Mouse (Mus musculus) limb, embryonic 14.5 days (tissue): ENCODE data around the gene 2010111I01Rik. TPM values are rescaled to one million over a fixed set of nuclear protein-coding genes. Genes with fewer than 3 reads are reported as not detected.

ENCODE experiments used
- ATAC-seq: fragments of 200-750 bp; cut with Nextera tagmentation; 2 replicates; pipeline ENCODE4 v1.8.0; 2017; ENCODE audit warnings: low read depth, moderate number of reproducible peaks, moderate TSS enrichment; ENCODE audit not compliant: low FRiP score
- DNase-seq: peaks from one replicate; pipeline ENCODE4 v3.0.0-alpha.2; 2015; ENCODE audit warnings: low spot score
- H3K27ac ChIP-seq: fragments of 300-500 bp; sonication (generic); replicated peaks from 2 replicates; pipeline ENCODE4 v1.5.1; 2014; ENCODE audit warnings: low read depth, mild to moderate bottlenecking, low read length, moderate library complexity, mixed read lengths
- H3K27me3 ChIP-seq: fragments of 300-500 bp; sonication (generic); 2 replicates; pipeline ENCODE4 v1.6.1; 2014; ENCODE audit warnings: low read length, mixed read lengths; ENCODE audit not compliant: control insufficient read depth, insufficient read depth
- H3K36me3 ChIP-seq: fragments of 300-500 bp; sonication (generic); 2 replicates; pipeline ENCODE4 v1.6.1; 2014; ENCODE audit warnings: mild to moderate bottlenecking, low read length, moderate library complexity, mixed read lengths; ENCODE audit not compliant: control insufficient read depth, insufficient read depth
- H3K4me1 ChIP-seq: fragments of 300-500 bp; sonication (generic); 2 replicates; pipeline ENCODE4 v1.6.1; 2014; ENCODE audit warnings: antibody characterized with exemption, low read length, mixed read lengths; ENCODE audit not compliant: control insufficient read depth, insufficient read depth
- H3K4me2 ChIP-seq: fragments of 300-500 bp; sonication (generic); replicated peaks from 2 replicates; pipeline ENCODE4 v1.6.1; 2014; ENCODE audit warnings: low read depth, mild to moderate bottlenecking, low read length, moderate library complexity; ENCODE audit not compliant: severe bottlenecking
- H3K4me3 ChIP-seq: fragments of 300-500 bp; sonication (generic); replicated peaks from 2 replicates; pipeline ENCODE4 v1.5.1; 2014; ENCODE audit warnings: low read length
- H3K9ac ChIP-seq: fragments of 300-500 bp; sonication (generic); 2 replicates; pipeline ENCODE4 v1.6.1; 2014; ENCODE audit warnings: mild to moderate bottlenecking, low read depth, low read length, moderate library complexity; ENCODE audit not compliant: severe bottlenecking
- H3K9me3 ChIP-seq: fragments of 300-500 bp; sonication (generic); 2 replicates; pipeline ENCODE4 v1.6.1; 2016; ENCODE audit warnings: low read length; ENCODE audit not compliant: control insufficient read depth
- POLR2A ChIP-seq: fragments of 200-500 bp; IDR thresholded peaks from 2 replicates; pipeline ENCODE4 v1.8.0; 2012; ENCODE audit warnings: inconsistent platforms, mild to moderate bottlenecking, moderate library complexity, borderline replicate concordance; ENCODE audit not compliant: insufficient read depth, insufficient read length; ENCODE audit errors: extremely low read depth
- WGBS: fragments of 180-500 bp; shearing (Covaris S2); extraction: QIAGEN DNeasy Blood & Tissue Kit; methylation state at CpG from one replicate; pipeline ENCODE4 v1.1.7; 2014; 5-methylcytosine and 5-hydroxymethylcytosine counted together
- polyA plus RNA-seq, 2 experiments: library from polyadenylated mRNA; depleted of rRNA in 1 of 2; stranded (reverse) in 1 of 2; unstranded in 1 of 2; fragments of >200 nt; fragmentation: Nextera tagmentation in 1 of 2; extraction: Ambion mirVana in 1 of 2; gene quantifications; 2 replicates each; pipeline versions ENCODE4 v1.2.1 to v1.2.3; 2012 to 2014

The 2010111I01Rik gene
- polyA plus RNA-seq, 2 experiments = 231 to 255 TPM

DNA sequence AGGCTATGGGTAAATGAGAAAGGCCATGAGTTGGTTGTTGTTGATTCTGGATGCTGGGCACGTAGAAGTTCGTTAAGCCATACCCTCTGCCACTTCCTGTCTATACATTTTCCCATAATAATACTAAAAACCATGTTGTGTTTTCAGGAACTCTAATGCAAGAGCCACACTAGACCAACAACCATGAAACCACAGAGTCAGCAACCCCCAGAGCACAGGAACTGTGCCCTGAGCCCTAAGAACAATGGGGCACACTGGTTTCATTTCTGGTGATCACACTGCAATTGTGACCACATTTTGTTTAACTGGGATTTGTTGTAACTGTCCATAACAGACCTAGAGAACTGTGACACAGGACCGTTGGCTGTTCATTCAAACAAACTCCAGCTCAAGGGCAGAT lies 12.1 kb upstream of the 2010111I01Rik start:
- no peak overlapping the region for H3K4me3 ChIP-seq
- WGBS = 72% methylated on average over 3 of the region's 3 CpGs
- no peak for DNase-seq
- no peak for TF ChIP-seq POLR2A
- no peak overlapping the region for H3K9ac ChIP-seq
- no peaks in the 10 kb centered on the region for H3K27me3 ChIP-seq
- H3K27ac ChIP-seq = peak overlapping the region; percentile 43; the same call in 1 of the 2 replicates
- no peak for ATAC-seq
- H3K4me2 ChIP-seq = no peak overlapping the region
- no peaks in the 10 kb centered on the region for H3K9me3 ChIP-seq
- peaks cover 11% of the 10 kb centered on the region for H3K4me1 ChIP-seq
- H3K36me3 ChIP-seq = no peaks in the 10 kb centered on the region

DNA sequence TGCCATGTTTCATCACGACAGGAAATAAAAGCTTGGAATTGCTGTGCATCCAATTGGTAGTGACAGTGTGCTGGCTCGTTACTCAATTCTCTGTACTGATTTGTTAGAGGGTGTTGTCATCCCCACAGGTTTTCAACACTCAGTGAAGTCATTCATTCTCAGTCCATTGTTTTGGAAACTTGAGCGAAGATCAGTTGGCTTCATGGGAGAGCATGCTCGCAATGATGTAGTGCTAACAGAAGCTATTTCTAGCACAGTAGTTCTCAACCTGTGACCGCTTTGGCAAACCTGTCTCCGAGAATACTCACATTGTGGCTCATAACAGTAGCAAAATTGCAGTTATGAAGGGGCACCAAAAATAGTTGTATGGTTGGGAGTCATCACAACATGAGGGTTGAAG lies 8.7 kb upstream of the 2010111I01Rik start:
- Histone ChIP-seq H3K9ac (no peak overlapping the region), H3K4me2 (no peak overlapping the region), H3K27me3 (no peaks in the 10 kb centered on the region), H3K9me3 (no peaks in the 10 kb centered on the region), H3K36me3 (no peaks in the 10 kb centered on the region), H3K27ac (no peak overlapping the region), H3K4me3 (no peak overlapping the region), H3K4me1 (peaks cover 5% of the 10 kb centered on the region; the same call in 1 of the 2 replicates)
- no peak for TF ChIP-seq POLR2A
- 91% methylated on average over 6 of the region's 6 CpGs for WGBS
- ATAC-seq (no peak), DNase-seq (no peak)

DNA sequence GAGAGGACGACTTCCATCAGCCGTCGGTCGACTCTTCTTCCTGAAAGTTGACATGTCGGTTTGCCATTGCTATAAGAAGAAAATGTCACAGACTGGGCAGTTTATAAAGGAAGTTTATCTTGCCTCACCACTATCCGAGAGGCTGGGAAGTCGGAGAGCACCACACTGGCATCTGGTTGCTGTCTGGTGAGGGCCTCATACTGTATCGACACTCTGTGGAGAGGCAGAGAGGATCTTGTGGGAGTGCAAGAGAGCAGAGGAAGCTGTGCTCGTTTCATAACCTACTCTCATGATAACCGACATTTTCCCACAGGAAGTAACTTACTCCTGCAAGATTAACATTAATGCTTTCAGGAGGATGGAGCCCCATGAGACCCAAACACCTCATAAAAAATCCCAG lies 7.9 kb upstream of the 2010111I01Rik start:
- H3K36me3 ChIP-seq = no peaks in the 10 kb centered on the region
- no peak for ATAC-seq
- H3K9ac ChIP-seq = no peak overlapping the region
- H3K4me2 ChIP-seq = no peak overlapping the region
- WGBS = 60% methylated on average over 10 of the region's 10 CpGs
- H3K4me1 ChIP-seq = peaks cover 5% of the 10 kb centered on the region; the same call in 1 of the 2 replicates
- TF ChIP-seq POLR2A = no peak
- DNase-seq = no peak
- no peak overlapping the region for H3K27ac ChIP-seq
- no peaks in the 10 kb centered on the region for H3K9me3 ChIP-seq
- no peak overlapping the region for H3K4me3 ChIP-seq
- H3K27me3 ChIP-seq = no peaks in the 10 kb centered on the region

DNA sequence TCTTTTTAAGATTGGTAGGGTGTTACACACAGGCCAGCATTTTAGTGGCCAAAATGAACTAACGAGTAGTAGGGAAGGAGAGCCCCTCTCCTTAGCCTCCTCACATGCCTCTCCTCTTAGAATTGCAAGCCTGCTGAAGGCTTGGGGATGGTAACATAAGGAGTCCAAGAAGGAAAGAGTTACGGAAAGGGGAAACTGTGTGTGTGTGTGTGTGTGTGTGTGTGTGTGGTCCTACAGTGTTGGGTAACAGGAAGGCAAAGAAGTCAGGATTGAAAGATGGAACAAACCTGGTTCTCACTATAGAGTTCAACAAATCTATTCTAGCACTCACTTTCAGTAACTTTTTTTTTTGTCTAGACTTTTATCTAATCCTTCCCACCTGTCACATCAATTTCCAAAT lies 1.3 kb upstream of the 2010111I01Rik start:
- TF ChIP-seq POLR2A = no peak

DNA sequence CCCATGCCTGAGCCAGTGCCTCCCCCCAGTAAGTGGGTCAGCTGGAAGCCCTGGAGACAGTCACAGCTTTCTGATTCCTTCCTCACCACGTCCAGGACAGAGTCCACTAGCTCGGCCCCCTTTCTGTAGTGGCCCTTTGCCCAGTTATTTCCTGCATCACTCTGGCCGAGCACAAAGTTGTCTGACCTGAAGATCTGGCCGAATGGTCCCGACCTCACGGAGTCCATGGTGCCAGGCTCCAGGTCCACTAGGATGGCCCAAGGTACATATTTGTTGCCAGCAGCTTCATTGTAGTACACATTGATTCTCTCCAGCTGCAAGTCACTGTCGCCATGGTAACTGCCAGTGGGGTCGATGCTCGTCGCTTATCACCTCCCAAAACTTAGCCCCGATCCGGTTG lies 3.5 kb downstream of the 2010111I01Rik start:
- no peak for DNase-seq
- TF ChIP-seq POLR2A = no peak
- Histone ChIP-seq H3K27me3 (no peaks in the 10 kb centered on the region), H3K9me3 (no peaks in the 10 kb centered on the region), H3K4me3 (no peak overlapping the region), H3K27ac (no peak overlapping the region), H3K9ac (no peak overlapping the region), H3K36me3 (no peaks in the 10 kb centered on the region), H3K4me2 (no peak overlapping the region), H3K4me1 (peaks cover 7% of the 10 kb centered on the region; the same call in 1 of the 2 replicates)
- ATAC-seq = no peak
- 84% methylated on average over 12 of the region's 12 CpGs for WGBS

More for the DNA sequence above, 1.3 kb upstream of the 2010111I01Rik start:
- no peaks in the 10 kb centered on the region for H3K36me3 ChIP-seq
- H3K4me3 ChIP-seq = no peak overlapping the region
- ATAC-seq (no peak), DNase-seq (no peak)
- H3K27ac ChIP-seq = no peak overlapping the region
- no peaks in the 10 kb centered on the region for H3K9me3 ChIP-seq
- no peaks in the 10 kb centered on the region for H3K27me3 ChIP-seq
- H3K9ac ChIP-seq = no peak overlapping the region
- H3K4me1 ChIP-seq = peaks cover 12% of the 10 kb centered on the region
- 58% methylated on average over 2 of the region's 2 CpGs for WGBS
- H3K4me2 ChIP-seq = no peak overlapping the region
